Mouse (Mus musculus) heart, embryonic 13.5 days (tissue): ENCODE measurements around the gene Ecsit. TPM values are rescaled to one million over a fixed set of nuclear protein-coding genes. Genes with fewer than 3 reads are reported as not detected.
A peak's percentile ranks its signal among the peaks of the same experiment; 100 is the strongest.

ENCODE experiments used
- ATAC-seq: fragments of 200-750 bp; cut with Nextera tagmentation; 2 replicates; pipeline ENCODE4 v1.8.0; 2017; ENCODE audit warnings: moderate TSS enrichment; ENCODE audit not compliant: insufficient number of reproducible peaks, low FRiP score, low TSS enrichment; ENCODE audit errors: extremely low read depth
- H3K27ac ChIP-seq: fragments of 300-500 bp; sonication (generic); replicated peaks from 2 replicates; pipeline ENCODE4 v1.5.1; 2015; ENCODE audit warnings: moderate library complexity, mild to moderate bottlenecking, inconsistent platforms
- H3K27me3 ChIP-seq: fragments of 300-500 bp; sonication (generic); replicated peaks from 2 replicates; pipeline ENCODE4 v1.6.1; 2015; ENCODE audit warnings: mild to moderate bottlenecking, inconsistent platforms
- H3K36me3 ChIP-seq: fragments of 300-500 bp; sonication (generic); 2 replicates; pipeline ENCODE4 v1.6.1; 2015; ENCODE audit warnings: mild to moderate bottlenecking, inconsistent platforms
- H3K4me1 ChIP-seq: fragments of 300-500 bp; sonication (generic); 2 replicates; pipeline ENCODE4 v1.6.1; 2015; ENCODE audit warnings: inconsistent platforms
- H3K4me2 ChIP-seq: fragments of 300-500 bp; sonication (generic); 2 replicates; pipeline ENCODE4 v1.6.1; 2015; ENCODE audit warnings: inconsistent platforms, mild to moderate bottlenecking, moderate library complexity
- H3K4me3 ChIP-seq: fragments of 300-500 bp; sonication (generic); 2 replicates; pipeline ENCODE4 v1.5.1; 2015; ENCODE audit warnings: moderate library complexity, mild to moderate bottlenecking, inconsistent platforms
- H3K9ac ChIP-seq: fragments of 300-500 bp; sonication (generic); 2 replicates; pipeline ENCODE4 v1.6.1; 2015; ENCODE audit warnings: inconsistent platforms, mild to moderate bottlenecking, moderate library complexity
- H3K9me3 ChIP-seq: fragments of 300-500 bp; sonication (generic); 2 replicates; pipeline ENCODE4 v1.6.1; 2016; ENCODE audit warnings: inconsistent platforms
- WGBS: fragments of 180-500 bp; shearing (Covaris S2); methylation state at CpG from one replicate; pipeline ENCODE4 v1.1.7; 2015; ENCODE audit warnings: mixed read lengths; 5-methylcytosine and 5-hydroxymethylcytosine counted together
- polyA plus RNA-seq: library from polyadenylated mRNA; unstranded; fragments of >200 nt; fragmentation: Nextera tagmentation; extraction: Ambion mirVana; gene quantifications from 2 replicates; pipeline ENCODE4 v1.2.1, GENCODE M21; 2015

Ecsit gene
- polyA plus RNA-seq, 1 experiment from 2014 or later = 49.5 TPM

- 94% methylated on average over 3 of the region's 3 CpGs for WGBS
- Histone ChIP-seq H3K4me2 (no peak overlapping the region), H3K9me3 (no peaks in the 10 kb centered on the region), H3K4me1 (no peaks in the 10 kb centered on the region), H3K36me3 (peaks cover 82% of the 10 kb centered on the region), H3K9ac (no peak overlapping the region), H3K27me3 (no peaks in the 10 kb centered on the region), H3K4me3 (no peak overlapping the region), H3K27ac (no peak overlapping the region)
- no peak for ATAC-seq
Observed at GRCm38 (mm10) chr9:22064341-22064740, 20.9 kb downstream of the Ecsit start.

DNA sequence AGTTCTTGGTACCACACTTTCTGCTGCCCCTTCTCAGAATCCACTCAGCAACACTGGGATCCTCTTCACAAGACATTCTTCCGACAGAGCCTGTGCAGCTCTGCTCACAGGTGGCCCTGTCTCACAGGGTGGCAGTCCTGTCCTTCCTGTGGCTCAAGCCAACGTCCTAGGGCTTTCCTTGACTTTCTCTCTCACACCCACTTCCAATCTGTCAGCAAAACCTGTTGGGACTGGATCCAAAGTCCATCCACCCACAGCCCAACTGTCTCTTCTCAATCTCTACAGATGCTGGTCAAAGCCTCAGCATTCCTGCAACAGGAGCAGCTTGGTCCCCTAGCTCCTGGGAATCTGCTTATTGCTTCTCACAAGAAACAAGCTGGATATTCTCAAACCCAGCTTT is 23.9 kb downstream of the Ecsit start:
- Histone ChIP-seq H3K4me3 (no peak overlapping the region), H3K27ac (no peak overlapping the region), H3K4me1 (no peaks in the 10 kb centered on the region), H3K9ac (no peak overlapping the region), H3K4me2 (no peak overlapping the region), H3K9me3 (no peaks in the 10 kb centered on the region), H3K36me3 (peaks cover 91% of the 10 kb centered on the region), H3K27me3 (peaks cover 6% of the 10 kb centered on the region)
- no peak for ATAC-seq
- 63% methylated on average over 2 of the region's 2 CpGs for WGBS

DNA sequence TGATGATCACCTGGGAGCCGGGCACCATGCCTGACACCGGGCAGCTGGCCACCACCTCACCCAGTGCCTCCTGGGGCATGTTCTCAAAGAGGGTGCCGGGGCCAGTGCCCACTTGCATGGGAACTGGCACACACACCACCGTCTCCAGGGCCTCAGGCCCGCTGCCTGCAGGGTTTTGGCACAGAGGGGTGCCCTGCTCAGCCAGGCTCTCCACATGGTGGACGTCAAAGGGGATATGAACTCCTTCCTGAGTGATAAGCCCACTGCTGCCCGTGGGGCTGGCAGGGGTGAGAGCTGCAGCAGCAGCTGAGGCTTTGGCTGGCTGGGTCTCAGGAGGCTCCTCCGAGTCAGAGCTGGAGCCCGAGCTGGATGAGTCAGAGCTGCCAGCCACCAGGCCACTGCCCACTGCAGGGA is 27.2 kb downstream of the Ecsit start:
- H3K36me3 ChIP-seq = peaks cover 60% of the 10 kb centered on the region
- no peak overlapping the region for H3K4me3 ChIP-seq
- no peak overlapping the region for H3K4me2 ChIP-seq
- H3K9ac ChIP-seq = no peak overlapping the region
- H3K9me3 ChIP-seq = no peaks in the 10 kb centered on the region
- 81% methylated on average over 9 of the region's 9 CpGs for WGBS
- peaks cover 38% of the 10 kb centered on the region for H3K27me3 ChIP-seq
- peaks cover 7% of the 10 kb centered on the region for H3K4me1 ChIP-seq
- ATAC-seq = no peak
- no peak overlapping the region for H3K27ac ChIP-seq

GRCm38 (mm10) chr9:22057031-22057517 is 28.2 kb downstream of the Ecsit start:
- ATAC-seq = no peak
- Histone ChIP-seq H3K9me3 (no peaks in the 10 kb centered on the region), H3K9ac (no peak overlapping the region), H3K27ac (no peak overlapping the region), H3K4me3 (no peak overlapping the region), H3K4me1 (peaks cover 7% of the 10 kb centered on the region), H3K36me3 (peaks cover 51% of the 10 kb centered on the region), H3K27me3 (peaks cover 47% of the 10 kb centered on the region), H3K4me2 (no peak overlapping the region)
- WGBS = 87% methylated on average over 9 of the region's 9 CpGs

DNA sequence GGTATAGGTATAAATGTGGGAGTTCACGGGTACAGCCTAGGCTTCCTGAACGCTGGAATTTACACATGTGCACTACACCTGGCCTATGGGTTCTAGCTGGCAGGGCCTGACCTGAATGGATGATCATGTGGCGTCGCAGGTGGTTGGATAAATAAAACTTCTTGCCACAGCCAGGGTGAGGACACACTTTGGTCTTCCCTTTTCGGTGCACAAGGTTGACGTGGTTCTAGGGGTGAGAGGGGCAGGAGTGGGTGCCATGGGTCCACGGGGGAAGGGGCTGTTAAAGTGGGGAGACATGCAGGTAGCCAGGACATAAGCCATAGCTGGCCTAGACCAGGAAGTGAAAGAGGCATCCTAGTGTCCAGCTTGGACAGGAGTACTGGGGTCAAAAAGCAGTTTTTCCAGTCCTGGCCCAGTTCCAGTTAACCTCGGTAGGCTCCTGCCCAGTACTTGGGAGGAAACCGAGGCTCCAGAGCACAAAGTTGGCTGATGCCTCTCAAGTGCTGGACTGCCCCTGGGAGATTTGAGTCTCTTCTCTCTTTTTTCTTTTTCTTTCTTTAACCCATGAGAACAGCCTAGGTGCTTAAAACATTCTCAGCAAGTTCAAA is 28.8 kb downstream of the Ecsit start:
- no peak for ATAC-seq
- H3K4me3 ChIP-seq = no peak overlapping the region
- H3K9me3 ChIP-seq = no peaks in the 10 kb centered on the region
- H3K4me2 ChIP-seq = no peak overlapping the region
- peaks cover 14% of the 10 kb centered on the region for H3K4me1 ChIP-seq
- no peak overlapping the region for H3K27ac ChIP-seq
- WGBS = 69% methylated on average over 9 of the region's 9 CpGs
- H3K27me3 ChIP-seq = peaks cover 54% of the 10 kb centered on the region
- peaks cover 44% of the 10 kb centered on the region for H3K36me3 ChIP-seq
- H3K9ac ChIP-seq = no peak overlapping the region

DNA sequence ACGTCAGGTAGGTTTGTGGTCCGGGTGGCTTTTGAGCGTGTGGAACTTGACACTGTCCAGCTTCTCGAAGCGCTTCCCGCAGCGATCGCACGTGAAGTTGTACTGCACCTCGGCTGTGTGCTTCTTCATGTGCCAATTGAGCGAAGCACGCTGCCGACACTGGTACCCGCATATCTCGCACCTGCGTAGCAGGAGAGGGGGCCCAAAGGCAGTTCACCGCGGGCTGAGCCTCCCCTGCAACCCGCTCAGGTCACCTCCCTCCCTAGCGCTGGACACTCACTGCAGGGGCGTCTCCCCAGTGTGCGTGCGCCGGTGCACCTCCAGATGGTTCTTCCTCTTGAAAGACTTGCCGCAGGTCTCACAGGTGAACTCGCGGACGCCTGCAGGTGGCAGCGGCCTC is 29.5 kb downstream of the Ecsit start:
- Histone ChIP-seq H3K27me3 (peaks cover 61% of the 10 kb centered on the region), H3K4me3 (no peak overlapping the region), H3K4me2 (no peak overlapping the region), H3K9ac (no peak overlapping the region), H3K27ac (no peak overlapping the region), H3K36me3 (peaks cover 37% of the 10 kb centered on the region), H3K9me3 (no peaks in the 10 kb centered on the region), H3K4me1 (peaks cover 21% of the 10 kb centered on the region)
- WGBS = 34% methylated on average over 29 of the region's 29 CpGs
- no peak for ATAC-seq

DNA sequence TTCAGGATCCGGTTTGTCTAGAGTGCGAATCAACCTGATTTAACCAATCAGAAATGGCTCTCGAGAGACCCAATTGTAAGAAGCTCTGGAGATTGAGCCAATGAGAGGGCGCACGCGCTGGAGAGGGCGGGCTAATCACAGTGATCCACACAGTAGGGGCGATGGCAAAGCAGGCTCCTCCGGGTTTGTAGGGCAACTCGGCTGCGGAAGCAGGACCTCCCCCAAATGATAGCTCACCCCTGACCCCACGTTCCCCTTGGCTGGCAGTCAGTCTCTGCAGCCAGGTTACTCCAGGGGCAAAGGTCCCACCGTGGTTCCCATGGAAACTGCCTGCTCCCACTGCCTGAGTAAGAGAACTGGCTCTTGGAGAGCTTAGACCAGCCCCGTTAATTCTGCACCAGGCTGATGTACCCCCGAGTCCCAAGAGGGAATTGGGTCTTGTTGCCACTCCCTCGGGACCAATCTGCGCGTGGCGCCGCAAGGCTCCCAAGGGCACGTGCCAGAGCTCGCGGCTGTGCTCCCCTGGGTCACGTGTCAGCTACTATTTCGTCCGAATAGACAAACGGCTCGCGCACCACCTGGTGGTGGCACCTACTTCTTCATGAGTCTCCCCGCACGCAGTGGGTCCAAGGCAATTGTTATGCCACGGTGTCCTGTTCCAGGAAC is 30.7 kb downstream of the Ecsit start:
- 3% methylated on average over 32 of the region's 32 CpGs for WGBS
- H3K4me1 ChIP-seq = peaks cover 32% of the 10 kb centered on the region

GRCm38 (mm10) chr9:22053657-22054056 is 31.6 kb downstream of the Ecsit start:
- H3K27ac ChIP-seq = no peak overlapping the region
- H3K4me1 ChIP-seq = peaks cover 32% of the 10 kb centered on the region
- 17% methylated on average over 6 of the region's 7 CpGs for WGBS
- ATAC-seq = no peak
- peaks cover 81% of the 10 kb centered on the region for H3K27me3 ChIP-seq
- H3K4me3 ChIP-seq = no peak overlapping the region
- H3K4me2 ChIP-seq = no peak overlapping the region
- peaks cover 21% of the 10 kb centered on the region for H3K36me3 ChIP-seq
- no peak overlapping the region for H3K9ac ChIP-seq
- no peaks in the 10 kb centered on the region for H3K9me3 ChIP-seq

More for the DNA sequence above, 30.7 kb downstream of the Ecsit start:
- no peak overlapping the region for H3K27ac ChIP-seq
- H3K36me3 ChIP-seq = peaks cover 30% of the 10 kb centered on the region
- no peak overlapping the region for H3K9ac ChIP-seq
- no peaks in the 10 kb centered on the region for H3K9me3 ChIP-seq
- H3K4me2 ChIP-seq = peak overlapping the region; percentile 45
- H3K4me3 ChIP-seq = peak overlapping the region; percentile 17
- H3K27me3 ChIP-seq = peaks cover 72% of the 10 kb centered on the region
- no peak for ATAC-seq

- Histone ChIP-seq H3K4me3 (peak within 1 kb of the TSS; percentile 50), H3K4me1 (peaks cover 32% of the 10 kb centered on the region), H3K27ac (no peak within 1 kb of the TSS), H3K27me3 (peaks cover 89% of the 10 kb centered on the region), H3K36me3 (peaks cover 3% of the 10 kb centered on the region; the same call in 1 of the 2 replicates), H3K4me2 (peak within 1 kb of the TSS; percentile 69), H3K9ac (peak within 1 kb of the TSS; percentile 57; the same call in 1 of the 2 replicates), H3K9me3 (no peaks in the 10 kb centered on the region)
- no peak for ATAC-seq
- 2% methylated on average over 27 of the region's 28 CpGs for WGBS
Observed at GRCm38 (mm10) chr9:22051958-22052254, 33.3 kb downstream of the Ecsit start, which contains the start of gene Elavl3. Elavl3 (minus strand) TSS chr9:22052023.

DNA sequence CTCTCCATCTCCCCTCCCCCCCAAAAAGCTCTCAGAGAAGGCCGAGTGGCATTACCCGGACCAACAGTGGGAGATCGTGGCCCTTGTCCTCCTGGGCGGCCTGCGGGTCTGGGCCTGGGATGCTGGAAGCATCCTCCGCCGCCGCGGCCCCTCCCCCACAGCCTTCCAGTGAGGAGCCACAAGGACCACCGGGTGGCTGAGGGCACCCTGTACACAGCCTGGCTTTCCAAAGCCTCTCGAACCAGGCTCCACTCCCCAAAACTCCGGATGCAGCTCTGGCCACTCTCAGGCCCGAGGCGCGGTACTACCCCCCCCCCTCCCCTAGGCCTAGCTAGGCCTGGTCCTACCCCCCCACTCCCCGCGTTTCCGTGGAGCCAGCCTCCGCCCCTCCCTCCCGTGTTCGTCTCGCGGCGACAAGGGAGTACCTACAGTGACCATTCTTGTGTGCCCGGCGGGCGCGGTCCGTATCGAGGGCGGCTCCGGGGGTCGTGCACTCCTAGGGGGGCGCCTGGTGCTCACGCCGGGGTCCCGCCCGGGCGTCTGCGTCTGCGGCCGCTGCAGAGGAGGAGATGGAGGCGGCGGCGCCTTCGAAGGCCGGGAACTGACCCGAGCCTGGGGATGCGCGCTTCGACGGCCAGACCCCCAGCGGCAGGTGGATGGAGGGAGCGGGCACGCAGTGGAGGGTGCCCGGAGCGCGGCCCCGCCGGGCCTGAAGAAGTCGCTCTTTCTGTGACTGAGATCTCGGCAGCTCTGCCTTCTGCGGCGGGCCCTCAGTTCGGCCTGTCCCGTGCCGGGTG is 33.9 kb downstream of the Ecsit start:
- H3K27me3 ChIP-seq = peaks cover 85% of the 10 kb centered on the region
- H3K36me3 ChIP-seq = no peaks in the 10 kb centered on the region
- 2% methylated on average over 60 of the region's 67 CpGs for WGBS
- H3K4me3 ChIP-seq = peak overlapping the region; percentile 50
- H3K9ac ChIP-seq = peak overlapping the region; percentile 57; the same call in 1 of the 2 replicates
- H3K9me3 ChIP-seq = no peaks in the 10 kb centered on the region
- H3K27ac ChIP-seq = no peak overlapping the region
- no peak for ATAC-seq
- peak overlapping the region; percentile 69 for H3K4me2 ChIP-seq
- H3K4me1 ChIP-seq = peaks cover 32% of the 10 kb centered on the region

DNA sequence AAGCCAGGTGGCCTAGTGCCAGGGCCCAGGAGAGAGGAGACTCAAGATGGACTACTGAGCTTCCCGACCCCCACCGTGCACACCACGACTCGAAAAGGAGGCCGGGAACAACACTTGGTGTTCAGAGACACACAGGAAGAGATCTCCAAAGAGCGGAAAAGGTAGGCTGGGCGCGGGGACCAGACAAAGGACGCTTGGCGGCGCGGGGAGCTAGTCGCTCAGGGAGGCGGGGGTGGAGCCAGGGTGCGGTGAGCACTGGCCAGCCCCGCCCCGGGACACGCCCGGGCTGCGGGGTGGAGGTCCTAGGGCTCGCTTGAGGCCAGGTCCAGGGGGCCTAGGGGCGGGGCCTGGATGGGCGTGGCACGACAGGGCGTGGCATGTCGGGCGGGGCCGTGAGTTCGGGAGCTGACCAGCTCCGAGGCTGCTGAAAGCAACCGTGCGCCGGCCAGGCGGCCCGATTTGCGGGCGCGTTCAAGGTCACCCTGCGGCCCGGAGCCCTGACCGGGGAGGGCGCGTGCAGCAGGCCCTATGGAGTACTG is 34.8 kb downstream of the Ecsit start:
- Histone ChIP-seq H3K36me3 (no peaks in the 10 kb centered on the region), H3K9me3 (no peaks in the 10 kb centered on the region), H3K27ac (no peak overlapping the region), H3K27me3 (peaks cover 82% of the 10 kb centered on the region), H3K9ac (peak overlapping the region; percentile 57; the same call in 1 of the 2 replicates), H3K4me2 (peak overlapping the region; percentile 69), H3K4me3 (peak overlapping the region; percentile 50), H3K4me1 (peaks cover 32% of the 10 kb centered on the region)
- WGBS = 1% methylated on average over 36 of the region's 43 CpGs
- peak; percentile 72 for ATAC-seq
